Mouse (Mus musculus): ENCODE data around the gene Gm3187.
"Not testable (repeated sequence)": the region's sequence is repeated elsewhere in the genome, so short reads cannot be mapped to it uniquely, and the experiment has no call there.

Gm3187 gene

GRCm38 (mm10) chr14:5483907-5484306 lies at the start of gene Gm3187:
Gm3187 (plus strand) TSS chr14:5484207.
- not testable (repeated sequence) for DNase-seq

GRCm38 (mm10) chr14:5455367-5455766 lies 28.6 kb upstream of the Gm3187 start, which contains the start of gene Gm3194:
Gm3194 (minus strand) TSS chr14:5455467.
- DNase-seq, result not testable (repeated sequence)

- DNase-seq, result not testable (repeated sequence)
Observed at GRCm38 (mm10) chr14:5460469-5460868, 23.5 kb upstream of the Gm3187 start.

GRCm38 (mm10) chr14:5477730-5478129 lies 6.3 kb upstream of the Gm3187 start, which contains the start of gene Gm8246:
Gm8246 (minus strand) TSS chr14:5477830.
- not testable (repeated sequence) for DNase-seq

- not testable (repeated sequence) for DNase-seq
Observed at GRCm38 (mm10) chr14:5501374-5501773, 17.4 kb downstream of the Gm3187 start, which contains the start of gene Gm3488. Gm3488 (plus strand) TSS chr14:5501674.

- DNase-seq, result not testable (repeated sequence)
Observed at GRCm38 (mm10) chr14:5538196-5538595, 54.2 kb downstream of the Gm3187 start, which contains the start of gene Gm3532. Gm3532 (plus strand) TSS chr14:5538496.
